Mouse (Mus musculus): Measurements from ENCODE around the gene Prr15l.

Prr15l gene

DNA sequence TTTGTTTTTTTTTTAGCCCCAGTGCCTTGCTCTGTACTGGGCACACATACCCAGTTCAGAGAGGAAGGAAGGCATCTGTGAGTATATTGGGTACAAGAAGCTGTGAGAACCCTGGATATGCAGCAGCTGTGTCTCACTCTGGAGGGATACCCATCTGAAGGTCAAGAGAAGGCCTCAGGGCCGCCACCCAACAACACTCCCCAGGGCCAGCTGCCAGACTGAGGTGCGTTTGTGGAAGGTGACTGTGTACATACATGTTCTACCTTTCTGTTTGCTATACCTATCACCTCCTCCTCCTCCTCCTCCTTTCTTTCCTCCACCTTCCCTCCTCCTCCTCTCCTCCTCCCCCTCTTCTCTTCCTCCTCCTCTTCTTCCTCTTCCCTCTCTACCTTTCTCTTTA is at the start of gene Prr15l:
Gene Prr15l (plus strand): TSS at position 17 of the 400 bp plus-strand sequence.
- no peak for DNase-seq (ENCODE audit: low read depth)

GRCm38 (mm10) chr11:96878715-96879114 is 49.2 kb upstream of the Prr15l start:
- DNase-seq (ENCODE audit: low read depth): peak; percentile 98

- DNase-seq (ENCODE audit: low read depth): no peak
Observed at GRCm38 (mm10) chr11:96879359-96879758, 48.5 kb upstream of the Prr15l start.

DNA sequence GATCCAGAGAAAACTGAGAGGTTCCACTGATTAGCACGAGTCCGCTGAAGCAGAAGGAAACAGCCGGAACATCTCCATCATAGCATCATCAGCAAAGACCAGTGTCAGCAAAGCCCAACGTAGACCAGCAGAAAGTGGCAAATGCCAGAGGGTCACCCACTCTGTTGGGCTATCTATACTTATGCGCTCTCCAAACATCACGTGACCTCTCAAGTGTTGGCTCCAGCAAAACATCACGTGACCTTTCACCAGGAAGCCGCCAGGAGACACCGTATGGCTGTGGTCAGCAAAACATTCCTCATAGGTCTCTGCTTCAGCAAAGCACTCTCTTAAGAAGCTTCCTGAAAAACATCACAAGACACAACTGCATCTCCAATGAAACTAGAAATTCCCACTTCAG is 47.6 kb upstream of the Prr15l start:
- DNase-seq (ENCODE audit: low read depth): no peak

- DNase-seq (ENCODE audit: low read depth): no peak
Observed at GRCm38 (mm10) chr11:96885901-96886340, 42.0 kb upstream of the Prr15l start.

GRCm38 (mm10) chr11:96886942-96887546 is 40.9 kb upstream of the Prr15l start:
- peak; percentile 42 for DNase-seq (ENCODE audit: low read depth)

DNA sequence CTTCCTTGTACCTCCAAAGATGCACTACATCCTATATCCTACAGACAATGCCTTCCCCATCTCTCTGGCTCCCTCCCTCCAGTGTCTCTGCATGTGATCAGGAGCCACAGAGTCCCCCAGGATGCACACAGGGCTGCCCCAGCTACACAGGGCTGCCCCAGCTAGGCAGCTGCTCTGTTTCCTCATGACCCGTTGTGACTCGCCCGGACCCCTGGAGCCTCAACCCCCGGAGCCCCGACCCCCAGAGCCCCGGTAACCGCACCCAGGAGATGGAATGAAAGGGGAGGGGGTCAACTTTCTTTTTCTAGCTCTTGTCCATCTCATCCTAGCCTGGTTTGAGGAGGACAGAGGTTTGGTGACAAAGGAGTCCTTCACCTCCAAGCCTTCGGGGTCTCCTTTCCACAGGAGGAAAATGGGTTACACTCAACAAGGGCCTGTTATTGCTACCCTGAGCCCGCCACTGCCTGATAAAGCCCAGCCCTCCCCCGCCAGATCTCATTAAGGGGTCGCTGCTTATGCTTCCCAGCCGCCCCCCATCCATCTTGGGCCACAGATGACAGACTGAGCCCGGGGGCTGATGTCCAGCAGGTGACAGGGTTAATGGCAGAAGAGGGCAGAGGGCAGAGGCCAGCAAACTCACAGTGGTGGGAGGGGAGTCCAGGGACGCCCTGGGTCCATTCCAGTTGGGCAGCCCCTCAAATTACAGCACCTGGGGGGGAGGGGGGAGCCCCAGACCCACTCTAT is 35.9 kb upstream of the Prr15l start:
- no peak for DNase-seq (ENCODE audit: low read depth)

- DNase-seq (ENCODE audit: low read depth): no peak
Observed at GRCm38 (mm10) chr11:96893203-96893842, 34.6 kb upstream of the Prr15l start.

DNA sequence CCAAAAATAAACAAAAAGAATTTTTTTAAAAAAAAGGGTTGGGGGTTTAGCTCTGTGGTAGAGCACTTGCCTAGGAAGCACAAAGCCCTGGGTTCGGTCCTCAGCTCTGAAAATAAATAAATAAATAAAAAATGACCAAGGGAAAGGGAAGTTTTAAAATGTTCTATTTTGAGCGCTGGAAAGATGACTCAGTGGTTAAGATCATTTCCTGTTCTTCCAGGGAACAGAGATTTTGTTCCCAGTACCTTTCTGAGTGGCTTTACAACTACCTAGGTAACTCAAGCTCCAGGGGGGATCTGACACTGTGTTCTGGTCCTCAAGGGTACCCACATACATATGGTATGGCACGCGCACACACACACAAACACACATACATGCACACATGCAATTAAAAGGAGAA is 32.0 kb upstream of the Prr15l start:
- peak; percentile 56 for DNase-seq (ENCODE audit: low read depth)

DNA sequence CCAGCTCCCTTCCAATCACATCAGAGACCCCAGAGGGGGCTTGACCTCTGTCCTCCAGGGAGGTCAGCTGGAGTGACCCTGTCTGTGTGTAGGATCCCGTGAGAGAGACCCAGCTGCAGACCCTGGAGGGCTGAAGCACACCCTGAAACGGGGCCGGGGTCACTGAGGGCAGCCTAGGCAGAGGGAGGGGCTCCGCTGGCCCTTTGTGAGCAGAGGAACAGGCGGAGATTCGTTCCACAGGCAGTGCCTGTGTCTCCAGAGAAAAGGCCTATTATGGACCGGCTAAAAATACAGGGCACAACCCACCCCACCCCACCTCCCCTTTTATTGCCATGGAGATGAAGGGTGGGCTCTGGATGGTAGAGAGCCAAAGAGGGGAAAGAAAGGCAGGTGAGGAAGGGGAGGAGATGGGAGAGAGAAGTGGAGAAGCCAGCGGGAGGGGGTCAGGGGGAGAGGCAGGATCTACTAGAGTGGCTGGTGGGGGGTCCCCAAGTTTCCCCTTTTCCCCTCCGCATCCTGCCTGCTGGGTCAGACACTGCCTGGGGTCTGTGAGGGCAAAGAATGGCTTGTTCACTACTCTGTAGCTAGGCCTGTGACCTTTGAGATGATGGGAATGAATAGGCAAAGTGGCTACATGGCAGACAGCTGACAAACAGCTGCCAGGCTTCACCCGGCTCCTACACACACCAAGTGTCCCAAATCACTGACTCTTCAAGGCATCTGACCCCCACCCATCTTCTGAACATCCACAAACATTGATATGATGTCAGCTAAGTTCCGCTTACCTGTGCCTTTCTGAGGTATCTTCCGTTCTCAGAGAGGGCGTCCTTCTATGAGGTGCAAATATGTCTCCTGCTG is 28.2 kb upstream of the Prr15l start:
- no peak for DNase-seq (ENCODE audit: low read depth)

- DNase-seq (ENCODE audit: low read depth): no peak
Observed at GRCm38 (mm10) chr11:96901332-96901731, 26.6 kb upstream of the Prr15l start.

DNA sequence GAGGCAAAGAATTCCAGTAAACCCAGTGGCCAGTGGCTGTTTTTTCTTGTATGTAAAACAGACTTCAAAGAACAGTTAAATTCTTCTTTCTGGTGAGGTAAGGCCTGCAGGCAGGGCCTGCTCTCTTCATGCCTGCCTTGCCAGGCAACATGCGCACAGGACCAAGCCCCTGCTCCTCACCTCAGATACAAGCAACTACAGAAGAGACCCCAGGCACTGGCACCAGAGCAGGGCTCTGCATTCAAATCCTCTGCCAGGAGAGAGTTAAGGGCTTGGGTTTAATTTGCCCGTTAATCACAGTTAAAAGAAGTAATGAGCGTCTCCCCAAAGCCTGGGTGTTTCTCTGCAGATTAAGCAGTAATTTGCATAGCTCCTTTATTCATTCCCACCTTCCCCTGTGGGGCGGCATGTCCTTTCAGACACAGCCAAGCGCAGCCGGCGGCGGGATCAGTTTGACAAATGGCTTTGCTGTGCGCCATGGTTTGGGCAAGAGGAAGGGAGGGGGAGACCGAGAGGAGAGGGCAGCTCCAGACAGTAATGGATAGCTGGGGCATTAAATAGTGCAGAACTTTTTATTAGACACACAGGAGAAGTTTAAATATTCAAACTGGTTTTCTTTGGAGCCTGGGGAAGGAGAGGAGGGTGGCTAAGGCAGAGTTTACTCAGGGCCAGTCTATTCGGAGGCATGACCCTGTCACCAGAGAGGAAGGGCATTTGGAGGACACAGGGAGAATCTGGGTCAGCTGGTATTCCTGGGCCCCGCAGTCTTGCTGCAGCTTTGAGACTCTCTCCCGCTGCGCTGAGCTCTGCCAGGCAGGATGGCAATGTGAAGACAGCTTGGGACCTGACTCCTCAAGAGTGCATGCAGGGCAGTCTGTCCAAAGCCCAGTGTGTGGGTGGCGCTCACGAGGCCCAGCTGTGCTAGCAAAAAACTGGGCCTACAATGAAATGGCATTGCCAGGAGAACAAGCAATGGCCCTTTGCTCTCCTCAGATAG is 25.0 kb upstream of the Prr15l start:
- DNase-seq (ENCODE audit: low read depth): no peak

GRCm38 (mm10) chr11:96906431-96907161 is 21.3 kb upstream of the Prr15l start:
- DNase-seq (ENCODE audit: low read depth): no peak

GRCm38 (mm10) chr11:96908594-96908993 is 19.3 kb upstream of the Prr15l start:
- no peak for DNase-seq (ENCODE audit: low read depth)

GRCm38 (mm10) chr11:96910003-96910402 is 17.9 kb upstream of the Prr15l start:
- peak; percentile 84 for DNase-seq (ENCODE audit: low read depth)

- DNase-seq (ENCODE audit: low read depth): no peak
Observed at GRCm38 (mm10) chr11:96912682-96913081, 15.2 kb upstream of the Prr15l start.

DNA sequence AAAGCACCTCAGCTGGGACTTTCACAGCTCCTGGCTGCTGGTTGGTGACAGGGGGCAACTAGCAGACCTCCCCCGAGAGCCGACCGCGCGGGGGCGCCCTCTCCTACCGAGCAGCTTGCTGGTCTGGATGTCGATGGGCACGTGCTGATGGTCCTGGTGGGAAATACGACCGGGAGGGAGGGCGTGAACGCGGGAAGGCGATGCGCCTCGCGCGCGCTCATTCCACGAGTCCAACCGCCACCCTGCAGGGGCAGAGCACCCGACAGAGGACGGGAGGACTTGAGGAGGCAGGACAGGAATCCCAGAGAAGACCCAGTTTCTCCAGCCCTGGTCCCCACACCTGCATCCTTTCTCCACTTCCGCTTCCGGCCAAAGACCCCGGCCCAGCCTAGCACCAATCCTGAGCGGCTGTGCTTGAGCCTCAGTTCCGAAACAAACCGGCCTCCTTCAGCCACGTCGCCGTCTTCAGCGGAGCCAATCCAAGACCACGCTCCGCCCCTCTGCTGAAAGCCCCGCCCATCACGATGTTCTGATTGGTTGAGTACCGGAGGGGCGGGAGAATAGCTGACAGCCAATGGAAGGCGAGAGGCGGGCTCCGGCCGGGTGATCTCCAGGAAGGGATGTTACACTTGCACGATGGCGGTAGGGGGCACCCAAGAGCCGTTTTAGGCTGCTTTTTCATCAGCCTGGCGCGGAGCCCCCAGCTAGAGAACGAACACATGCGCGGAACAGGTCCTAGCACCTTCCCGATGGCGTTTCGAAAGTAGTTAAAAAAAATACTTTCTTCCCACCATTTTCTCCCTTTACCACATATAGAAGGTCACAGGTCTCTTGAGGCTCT is 11.6 kb upstream of the Prr15l start, which contains the start of gene Cdk5rap3:
Gene Cdk5rap3 (minus strand): TSS at position 453 of the 841 bp plus-strand sequence.
- peak; percentile 99 for DNase-seq (ENCODE audit: low read depth)

GRCm38 (mm10) chr11:96916885-96917396 is 11.0 kb upstream of the Prr15l start:
- no peak for DNase-seq (ENCODE audit: low read depth)

DNA sequence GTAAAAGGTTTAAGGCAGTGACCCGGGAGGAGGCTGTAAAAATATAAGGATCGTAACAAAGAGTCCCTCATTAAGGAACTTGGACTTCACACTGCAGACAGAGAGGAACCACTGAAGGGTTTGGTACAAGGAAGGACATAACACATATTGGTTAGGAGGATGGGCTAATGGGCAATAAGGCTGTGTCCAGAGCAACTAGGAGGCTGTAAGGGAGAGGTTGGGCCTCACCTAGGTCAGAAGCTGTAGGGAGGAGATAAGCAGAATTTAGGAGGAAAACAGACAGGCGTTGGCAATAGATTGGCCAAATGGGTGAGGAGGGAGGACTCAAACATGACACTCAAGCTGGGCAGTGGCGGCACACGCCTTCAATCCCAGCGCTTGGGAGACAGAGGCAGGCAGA is 10.5 kb upstream of the Prr15l start:
- DNase-seq (ENCODE audit: low read depth): no peak

Measured in 416B (cell line).